Mouse (Mus musculus): Measurements from ENCODE around the gene Ostm1.

Gene Ostm1

GRCm38 (mm10) chr10:42687873-42688272 is 104.3 kb downstream of the Ostm1 start:
- DNase-seq: no peak

GRCm38 (mm10) chr10:42689694-42690093 is 106.1 kb downstream of the Ostm1 start:
- DNase-seq: no peak

GRCm38 (mm10) chr10:42690233-42691028 is 106.8 kb downstream of the Ostm1 start:
- DNase-seq: no peak

GRCm38 (mm10) chr10:42691051-42691450 is 107.4 kb downstream of the Ostm1 start:
- DNase-seq: no peak

GRCm38 (mm10) chr10:42692095-42692494 is 108.5 kb downstream of the Ostm1 start:
- no peak for DNase-seq

- no peak for DNase-seq
Measured at GRCm38 (mm10) chr10:42692794-42693193, 109.2 kb downstream of the Ostm1 start.

- no peak for DNase-seq
Measured at GRCm38 (mm10) chr10:42693482-42693881, 109.9 kb downstream of the Ostm1 start.

- DNase-seq: no peak
Measured at GRCm38 (mm10) chr10:42696361-42696760, 112.7 kb downstream of the Ostm1 start.

- DNase-seq: peak; percentile 70 to 78
Measured at GRCm38 (mm10) chr10:42697007-42697406, 113.4 kb downstream of the Ostm1 start.

GRCm38 (mm10) chr10:42698375-42698774 is 114.8 kb downstream of the Ostm1 start:
- no peak for DNase-seq

- DNase-seq: no peak
Measured at GRCm38 (mm10) chr10:42698994-42699393, 115.4 kb downstream of the Ostm1 start.

- DNase-seq: no peak
Measured at GRCm38 (mm10) chr10:42702111-42702510, 118.5 kb downstream of the Ostm1 start.

- DNase-seq: no peak
Measured at GRCm38 (mm10) chr10:42714676-42715075, 131.1 kb downstream of the Ostm1 start.

GRCm38 (mm10) chr10:42715366-42716035 is 131.9 kb downstream of the Ostm1 start:
- no peak for DNase-seq

- no peak for DNase-seq
Measured at GRCm38 (mm10) chr10:42722116-42722515, 138.5 kb downstream of the Ostm1 start.

GRCm38 (mm10) chr10:42723275-42724232 is 139.9 kb downstream of the Ostm1 start:
- DNase-seq: no peak

GRCm38 (mm10) chr10:42729607-42730006 is 146.0 kb downstream of the Ostm1 start:
- DNase-seq: no peak

- DNase-seq: peak; percentile 58 to 62
Measured at GRCm38 (mm10) chr10:42734546-42735060, 151.0 kb downstream of the Ostm1 start.

- no peak for DNase-seq
Measured at GRCm38 (mm10) chr10:42751813-42752212, 168.2 kb downstream of the Ostm1 start.

Data from cerebellum, postnatal 14 days (tissue).